Mouse (Mus musculus): ENCODE data around the gene Gas8.
"Not testable (repeated sequence)": the region's sequence is repeated elsewhere in the genome, so short reads cannot be mapped to it uniquely, and the experiment has no call there.

The Gas8 gene

DNA sequence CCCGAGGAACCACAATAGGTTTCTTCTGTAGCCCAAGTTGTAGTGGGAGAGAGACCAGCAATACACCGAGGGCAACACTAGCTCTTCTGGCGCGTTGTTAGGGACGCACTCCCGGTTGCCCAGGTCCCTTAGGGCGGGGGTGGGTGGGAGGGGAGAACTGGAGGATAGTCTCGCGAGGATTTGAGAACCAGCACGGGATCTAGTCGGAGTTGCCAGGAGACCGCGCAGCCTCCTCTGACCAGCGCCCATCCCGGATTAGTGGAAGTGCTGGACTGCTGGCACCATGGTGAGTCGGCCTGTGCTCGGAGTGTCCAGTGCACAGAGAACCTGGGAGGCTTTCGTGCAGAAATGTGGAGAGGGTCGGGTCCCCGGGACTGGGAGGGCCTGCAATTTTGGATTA is at the start of gene Gas8:
TSS of gene Gas8 (plus strand) at position 168 of the 400 bp plus-strand sequence.
- peak; percentile 94 for DNase-seq (ENCODE audit: low read depth)

DNA sequence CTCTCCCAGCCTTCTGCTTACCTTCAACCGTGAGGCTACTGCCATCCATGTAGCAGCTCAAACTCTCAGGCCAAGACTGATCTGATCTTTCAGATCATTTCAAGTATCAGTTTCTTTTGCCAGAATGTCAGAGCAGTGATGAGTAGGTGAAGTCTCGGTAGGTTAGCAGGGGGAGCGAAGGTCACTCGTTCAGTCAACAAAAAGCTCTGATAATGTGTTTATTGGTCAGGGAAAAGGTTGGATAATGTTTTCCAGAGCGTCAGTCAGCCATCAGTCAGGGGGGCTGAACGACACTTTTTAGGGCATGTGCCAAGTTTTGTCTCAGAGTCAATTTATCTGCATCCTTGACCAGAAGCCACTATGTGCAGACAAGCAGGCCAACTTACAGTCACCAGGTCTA is 45.6 kb upstream of the Gas8 start:
- not testable (repeated sequence) for DNase-seq (ENCODE audit: low read depth)

DNA sequence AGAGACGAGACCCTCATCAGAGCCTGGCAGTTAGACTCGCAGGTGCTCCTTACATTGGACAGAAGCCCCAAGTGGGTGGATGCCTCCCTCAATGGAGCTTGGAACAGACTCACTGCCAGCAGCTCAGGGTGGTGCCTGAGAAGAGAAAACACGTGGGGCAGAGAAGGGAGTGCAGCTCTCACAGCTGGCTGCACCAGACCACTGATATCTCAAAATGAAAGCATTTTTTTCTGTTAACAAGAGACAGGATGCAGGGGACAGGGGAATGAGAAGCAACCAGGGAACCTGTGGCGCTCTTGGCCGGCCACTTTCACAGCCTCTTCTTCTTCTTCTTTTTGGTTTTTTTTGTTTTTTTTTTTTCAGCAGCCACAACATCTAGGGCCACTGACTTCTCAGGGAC is 44.1 kb upstream of the Gas8 start:
- DNase-seq (ENCODE audit: low read depth): peak; percentile 39

DNA sequence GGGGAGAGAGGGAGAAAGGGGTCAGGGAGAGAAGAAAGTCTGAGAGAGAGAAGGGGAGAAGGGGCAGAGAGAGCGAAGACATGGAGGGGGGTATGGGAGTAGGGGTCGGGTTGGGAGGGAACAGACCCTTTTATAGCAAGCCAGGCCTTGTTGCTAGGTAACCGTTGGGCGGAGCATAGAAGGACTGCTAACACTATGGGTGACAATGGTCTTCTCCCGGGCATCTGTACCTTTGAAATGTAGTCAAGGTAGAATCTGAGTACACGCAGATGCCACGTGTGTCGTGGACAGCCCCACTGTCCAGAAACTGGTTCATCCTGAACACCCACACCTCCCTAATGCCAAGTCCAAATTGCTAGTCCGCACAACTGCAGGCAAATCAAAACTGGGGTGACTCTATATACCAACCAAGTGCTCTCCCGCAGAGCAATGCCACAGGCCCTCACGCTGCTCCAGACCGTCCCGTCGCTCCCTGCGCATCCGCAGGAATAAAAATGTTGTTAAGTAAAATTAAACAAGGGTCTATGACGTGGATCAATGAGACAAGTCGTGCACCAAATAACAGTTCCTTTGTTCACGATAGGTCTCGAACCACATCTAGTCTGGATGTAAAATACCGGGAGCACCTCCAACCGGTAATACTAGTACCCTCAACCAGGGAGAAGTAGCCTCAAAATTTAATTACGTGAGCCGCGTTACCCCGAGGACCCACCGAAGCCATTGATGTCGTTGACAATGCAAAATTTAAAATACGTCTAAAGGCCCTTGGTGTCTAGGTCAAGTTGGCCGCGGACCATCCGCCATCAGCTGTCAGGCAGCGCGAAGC is 41.5 kb upstream of the Gas8 start:
- DNase-seq (ENCODE audit: low read depth): peak; percentile 45

DNA sequence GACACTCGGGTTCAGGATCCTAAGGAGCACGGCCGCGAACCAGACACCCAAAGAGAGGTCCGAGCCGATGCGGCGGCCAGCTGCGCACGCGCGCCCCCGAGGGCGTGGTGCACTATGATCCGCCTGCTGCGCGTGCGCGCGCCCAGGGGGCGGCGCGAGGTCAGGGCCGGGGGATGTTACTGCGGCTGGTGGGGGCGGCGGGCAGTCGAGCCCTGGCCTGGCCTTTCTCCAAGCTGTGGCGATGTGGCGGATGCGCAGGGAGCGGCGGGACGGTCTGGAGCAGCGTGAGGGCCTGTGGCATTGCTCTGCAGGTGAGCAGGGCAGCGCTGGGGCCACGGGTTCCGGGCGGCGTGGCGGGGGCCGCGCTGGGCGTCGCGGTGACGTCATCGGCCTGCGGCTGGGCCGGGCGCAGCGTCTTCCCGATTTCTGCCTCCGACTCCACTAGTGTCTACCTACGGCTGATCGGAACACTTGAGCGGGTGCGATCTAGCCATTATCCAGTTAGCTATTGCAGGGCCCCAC is 40.8 kb upstream of the Gas8 start, which contains the start of gene Afg3l1:
TSS of gene Afg3l1 (plus strand) at position 167 of the 522 bp plus-strand sequence.
- peak; percentile 93 for DNase-seq (ENCODE audit: low read depth)

DNA sequence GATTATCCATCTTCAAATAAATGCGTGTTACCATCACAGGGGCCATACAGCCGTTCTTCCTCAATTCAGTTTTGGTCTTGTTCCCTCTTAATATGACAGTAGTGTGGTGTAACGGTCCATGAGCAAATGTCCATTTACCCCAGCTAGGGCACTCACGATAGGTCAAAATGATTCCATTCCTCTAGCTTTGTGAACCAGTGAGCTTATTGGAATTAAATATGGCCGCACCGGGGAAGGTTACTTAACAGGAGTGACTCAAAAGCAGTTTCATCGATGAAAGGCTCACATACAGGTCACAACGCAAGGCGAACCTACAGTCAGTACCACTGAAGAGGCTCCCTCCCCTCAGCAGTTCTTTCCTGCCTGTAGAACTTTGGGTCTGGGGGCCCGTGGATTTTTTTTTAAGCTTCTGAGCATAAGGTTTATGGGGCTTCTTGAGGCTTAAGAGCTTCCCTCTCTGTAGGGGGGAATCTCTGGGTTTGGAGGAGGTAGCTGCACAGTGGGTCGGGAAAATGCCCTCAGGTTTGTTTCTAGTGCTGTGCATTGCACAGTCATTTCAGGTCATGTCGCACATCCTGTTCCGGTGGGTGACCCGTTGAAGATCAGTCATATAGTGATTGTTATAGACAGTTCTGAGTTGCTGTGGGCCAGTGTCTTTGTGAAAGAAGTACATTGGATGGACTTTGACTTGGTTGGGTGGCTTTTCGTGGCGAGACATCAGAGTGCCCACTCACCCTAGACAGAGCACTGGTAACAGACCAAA is 40.0 kb upstream of the Gas8 start:
- peak; percentile 89 for DNase-seq (ENCODE audit: low read depth)

DNA sequence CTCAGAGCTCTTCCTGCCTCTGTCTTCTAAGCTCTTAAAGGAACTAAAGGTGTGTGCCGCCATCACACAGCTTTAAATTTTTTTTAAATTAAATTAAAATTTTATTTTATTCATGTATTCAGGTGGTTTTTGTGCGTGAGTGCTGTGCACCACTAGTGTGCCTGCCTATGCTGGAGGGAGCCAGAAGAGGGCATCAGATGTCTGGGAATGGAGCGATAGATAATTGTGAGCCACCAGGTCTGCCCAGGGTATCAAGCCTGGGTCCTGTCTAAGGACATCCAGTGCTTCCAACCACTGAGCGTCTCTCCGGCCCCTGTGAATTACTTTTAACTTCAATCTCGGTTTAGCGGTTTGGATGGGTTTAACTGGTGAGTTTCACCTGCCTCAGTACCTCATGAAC is 36.0 kb upstream of the Gas8 start:
- peak; percentile 14 for DNase-seq (ENCODE audit: low read depth)

DNA sequence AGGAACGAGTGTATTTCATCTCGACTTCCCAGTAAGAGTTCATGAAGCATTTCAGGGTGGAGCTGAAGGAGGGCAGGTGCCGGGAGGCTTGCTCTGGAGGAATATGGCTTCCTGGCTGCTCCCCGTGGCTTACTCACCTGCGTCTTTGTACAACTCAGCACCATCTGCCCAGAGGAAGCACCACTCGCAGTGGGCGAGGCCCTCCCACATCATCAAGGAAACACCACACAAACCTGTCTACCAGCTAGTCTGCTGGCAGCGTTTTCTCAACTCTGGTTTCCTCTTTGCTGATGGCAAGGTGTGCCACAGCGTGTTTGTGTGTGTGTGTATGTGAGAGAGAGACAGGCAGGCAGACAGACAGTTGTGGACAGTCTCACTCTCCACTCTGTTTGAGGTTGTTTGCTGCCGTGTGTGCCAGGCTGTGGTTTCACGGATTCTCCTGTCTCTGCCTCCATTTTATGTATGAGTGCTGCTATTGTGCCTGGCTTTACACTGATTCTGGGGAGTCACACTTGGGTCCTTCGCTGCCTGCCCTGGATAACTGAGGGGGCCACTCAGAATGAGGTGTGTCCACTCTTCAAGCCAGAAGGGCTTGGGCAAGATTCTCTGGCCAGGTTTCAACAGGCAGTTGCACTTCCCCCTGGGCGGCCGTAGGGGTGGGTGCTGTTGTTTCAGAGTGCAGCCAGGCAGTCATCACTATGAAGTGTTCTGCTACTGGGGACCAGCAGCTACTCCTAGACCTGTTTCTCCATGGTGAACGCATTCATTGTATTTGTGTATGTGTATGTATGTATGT is 27.2 kb upstream of the Gas8 start:
- no peak for DNase-seq (ENCODE audit: low read depth)

DNA sequence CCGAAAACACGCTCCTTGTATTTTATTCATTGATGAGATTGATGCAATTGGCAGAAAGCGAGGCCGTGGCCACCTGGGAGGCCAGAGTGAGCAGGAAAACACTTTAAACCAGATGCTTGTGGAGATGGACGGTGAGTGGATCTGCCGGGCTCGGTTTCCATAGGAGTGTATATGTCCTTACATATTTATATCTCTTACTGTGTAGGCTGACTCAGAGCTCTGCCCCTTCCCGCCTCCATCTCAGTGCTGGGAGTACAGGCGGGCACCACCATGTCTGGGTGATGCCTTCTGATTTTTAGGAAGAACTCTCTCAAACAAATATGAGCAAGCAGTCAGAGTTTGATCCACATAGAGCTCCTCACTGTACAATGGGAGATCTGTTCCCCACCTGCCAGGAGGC is 25.7 kb upstream of the Gas8 start:
- DNase-seq (ENCODE audit: low read depth): no peak

DNA sequence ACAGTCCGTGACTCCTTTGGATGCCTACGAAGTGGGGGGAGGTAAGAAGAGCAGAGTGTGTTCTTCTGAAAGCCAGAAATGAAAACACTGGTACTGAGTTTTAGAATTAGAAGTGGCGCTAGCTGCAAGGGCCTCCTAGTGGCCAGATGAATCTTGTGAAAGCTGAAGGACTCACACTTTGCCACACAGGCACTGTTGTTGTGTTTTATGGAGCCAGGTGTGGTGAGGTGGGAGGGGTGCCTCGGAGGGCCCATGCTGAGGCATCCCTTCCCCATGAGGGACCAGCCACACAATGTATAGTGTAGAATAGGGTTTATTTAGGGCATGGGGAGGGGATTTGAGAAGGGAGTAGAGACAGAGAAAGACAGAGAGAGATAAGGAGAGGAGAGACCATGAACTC is 20.9 kb upstream of the Gas8 start:
- no peak for DNase-seq (ENCODE audit: low read depth)

DNA sequence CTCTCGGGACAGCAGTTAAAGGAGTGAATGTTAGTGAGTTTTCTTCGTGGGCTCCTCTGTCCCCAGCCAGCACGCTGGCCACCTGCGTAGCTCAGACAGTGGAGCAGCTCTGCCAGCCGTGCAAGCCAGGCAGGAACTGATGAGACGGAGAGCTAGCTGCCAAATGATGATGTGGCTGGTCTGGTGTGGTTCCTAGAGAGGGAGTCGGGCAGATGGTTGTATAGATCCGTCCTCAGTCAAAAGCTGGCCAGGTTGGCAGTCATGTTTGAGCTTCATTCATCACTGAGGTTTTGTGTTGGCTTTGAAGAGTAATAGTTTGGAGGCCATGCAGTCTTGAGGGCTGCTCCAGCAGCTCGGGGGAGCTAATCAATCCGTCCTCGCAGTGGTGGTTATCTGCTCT is 19.7 kb upstream of the Gas8 start:
- no peak for DNase-seq (ENCODE audit: low read depth)

DNA sequence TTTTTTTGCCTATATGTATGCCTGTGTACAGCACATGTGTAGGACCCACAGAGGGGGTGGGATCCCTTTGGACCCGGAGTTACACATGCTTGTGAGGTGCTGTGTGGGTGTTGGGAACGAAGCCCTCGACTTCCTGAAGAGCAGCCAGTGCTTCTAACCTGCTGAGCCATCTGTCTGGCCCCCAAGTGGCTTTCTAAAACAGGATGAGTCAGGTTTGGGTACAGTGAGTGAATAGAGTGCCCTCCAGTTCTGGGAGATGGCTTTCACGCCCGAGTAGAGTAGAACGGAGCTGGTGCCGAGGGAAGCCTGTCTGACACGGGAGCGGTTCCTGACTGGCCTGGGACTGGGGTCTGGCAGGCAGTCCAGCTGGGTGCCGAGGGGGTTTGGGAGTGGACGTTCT is 19.1 kb upstream of the Gas8 start:
- DNase-seq (ENCODE audit: low read depth): no peak

DNA sequence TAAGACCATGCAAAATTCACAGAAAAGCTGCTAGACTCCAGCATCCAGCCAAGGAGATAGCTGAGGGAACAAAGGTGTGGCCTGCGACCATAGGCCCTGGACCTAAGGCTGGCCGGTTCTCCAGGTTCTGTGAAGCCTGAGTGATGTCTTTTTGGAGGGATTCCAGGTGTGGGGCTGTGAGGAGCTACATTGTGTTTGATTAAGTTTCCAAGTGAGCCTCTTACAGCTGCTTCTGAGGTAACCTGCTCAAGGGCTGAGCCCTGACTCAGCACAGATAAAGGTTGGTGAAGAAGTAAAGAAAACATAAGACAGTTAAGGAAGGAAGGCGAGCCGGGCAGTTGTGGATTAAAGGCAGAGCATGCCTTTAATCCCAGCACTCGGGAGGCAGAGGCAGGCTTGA is 16.4 kb upstream of the Gas8 start:
- no peak for DNase-seq (ENCODE audit: low read depth)

DNA sequence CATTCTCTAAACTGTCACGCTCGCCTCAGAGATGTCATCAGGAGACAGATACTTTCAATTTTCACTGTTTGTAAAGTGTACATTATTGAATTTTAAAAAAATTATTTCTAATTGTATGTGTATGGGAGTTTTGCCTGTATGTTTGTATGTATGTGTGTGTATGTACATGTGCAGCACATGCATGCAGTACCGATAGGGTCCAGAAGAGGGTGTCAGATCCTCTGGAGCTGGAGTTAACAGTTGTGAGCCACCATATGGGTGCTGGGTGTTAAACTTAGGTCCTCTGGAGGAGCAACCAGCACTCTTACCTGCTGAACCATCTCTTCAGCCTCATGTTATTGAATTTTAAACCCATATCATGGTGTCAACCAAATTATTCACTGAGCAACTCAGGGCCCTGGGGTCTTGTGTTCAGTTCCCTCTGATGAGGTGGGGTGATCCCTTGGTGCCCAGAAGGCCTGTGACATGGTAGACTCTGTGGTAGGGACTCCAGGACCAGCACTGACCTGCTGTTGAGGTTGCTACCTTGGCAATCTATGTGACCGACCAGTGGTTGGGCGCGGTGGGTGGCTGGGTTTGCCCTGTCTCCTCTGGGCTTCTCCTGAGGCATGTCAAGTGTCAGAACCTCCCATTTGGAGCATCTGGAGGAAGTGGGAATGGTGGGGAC is 14.7 kb upstream of the Gas8 start:
- DNase-seq (ENCODE audit: low read depth): peak; percentile 39

DNA sequence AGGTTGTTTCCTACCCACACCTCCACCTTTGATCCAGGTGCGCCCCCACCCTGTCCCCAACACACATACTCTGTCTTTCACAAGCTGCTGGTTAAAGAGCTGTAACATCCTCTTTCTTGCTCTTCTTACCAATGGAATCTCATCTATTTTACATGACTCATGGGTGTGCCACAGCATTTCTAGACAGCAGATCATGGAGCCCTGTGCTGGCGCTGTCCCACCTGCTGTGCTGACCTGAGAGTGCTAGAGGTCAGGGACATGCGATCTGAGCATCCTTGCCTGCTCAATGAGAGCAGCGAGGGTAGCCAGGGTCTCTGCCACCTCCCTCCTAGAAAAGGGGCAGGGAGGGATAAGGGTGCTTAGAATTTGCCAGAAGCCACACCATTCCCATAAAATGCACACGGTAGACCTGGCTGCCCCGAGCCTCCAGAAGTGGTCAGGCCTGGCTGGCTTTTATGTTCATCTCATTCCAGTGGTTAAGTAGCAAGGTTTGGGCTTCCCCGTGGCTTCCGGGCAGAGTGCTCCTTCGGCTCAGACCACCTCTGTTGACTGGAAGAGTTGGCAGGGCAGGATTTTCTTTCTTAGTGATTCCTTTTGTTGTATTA is 13.9 kb upstream of the Gas8 start:
- DNase-seq (ENCODE audit: low read depth): no peak

DNA sequence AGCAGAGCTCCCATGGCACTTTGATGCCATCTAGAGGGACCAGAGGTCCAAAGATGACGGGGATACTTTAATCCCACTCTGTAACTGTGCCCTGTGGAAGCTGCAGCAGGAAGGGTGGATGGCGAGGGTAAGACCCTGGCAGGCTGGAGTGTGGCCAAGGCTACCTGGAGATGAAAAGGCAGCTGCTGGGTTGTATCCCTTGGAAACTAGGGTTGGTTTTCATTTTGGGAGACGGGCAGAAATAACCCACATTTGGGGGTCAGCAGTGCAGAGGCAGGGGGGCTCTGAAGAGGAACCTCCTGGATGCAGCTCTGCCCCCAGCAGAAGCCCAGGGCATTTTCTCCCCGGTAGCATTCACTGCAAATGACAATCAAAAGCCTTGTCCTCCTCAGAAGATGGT is 13.4 kb upstream of the Gas8 start:
- no peak for DNase-seq (ENCODE audit: low read depth)

DNA sequence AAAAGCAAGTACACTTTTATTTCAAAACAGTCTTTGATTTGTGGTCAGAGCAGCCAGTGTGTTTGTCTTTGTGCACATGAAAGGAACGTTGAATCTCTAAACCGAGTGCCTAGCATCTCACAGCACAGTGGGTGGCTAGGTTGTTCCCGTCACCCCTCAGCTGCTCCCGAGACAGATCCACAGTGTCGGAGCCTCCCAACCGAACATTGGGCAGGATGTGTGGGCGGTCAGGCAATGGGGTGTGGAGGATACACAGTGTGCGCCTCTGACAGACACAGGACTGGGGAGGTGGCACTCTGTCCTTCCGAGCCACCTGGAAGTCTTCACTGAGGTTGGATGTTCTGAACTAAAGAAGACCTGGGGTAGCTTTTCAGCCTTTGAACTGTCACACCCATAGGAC is 12.9 kb upstream of the Gas8 start:
- no peak for DNase-seq (ENCODE audit: low read depth)

DNA sequence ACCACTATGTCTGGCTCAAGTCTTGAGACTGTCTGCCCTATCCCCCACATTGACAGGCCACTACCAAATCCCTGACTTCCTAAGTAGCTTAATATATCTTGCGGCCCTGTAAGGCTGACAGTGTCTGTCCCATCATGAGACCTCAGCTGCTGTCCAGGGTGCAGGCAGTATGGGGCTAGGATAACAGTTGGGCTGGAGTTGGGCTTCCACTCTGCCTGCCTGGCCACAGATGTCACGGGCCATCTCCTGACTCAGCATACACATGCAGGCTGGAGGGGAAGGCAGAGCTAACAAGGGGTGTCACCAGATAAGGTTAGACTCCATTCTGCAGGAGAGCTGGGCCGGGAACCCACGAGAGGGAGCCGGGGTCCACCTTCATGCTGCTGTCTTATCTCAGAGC is 11.5 kb upstream of the Gas8 start:
- no peak for DNase-seq (ENCODE audit: low read depth)

DNA sequence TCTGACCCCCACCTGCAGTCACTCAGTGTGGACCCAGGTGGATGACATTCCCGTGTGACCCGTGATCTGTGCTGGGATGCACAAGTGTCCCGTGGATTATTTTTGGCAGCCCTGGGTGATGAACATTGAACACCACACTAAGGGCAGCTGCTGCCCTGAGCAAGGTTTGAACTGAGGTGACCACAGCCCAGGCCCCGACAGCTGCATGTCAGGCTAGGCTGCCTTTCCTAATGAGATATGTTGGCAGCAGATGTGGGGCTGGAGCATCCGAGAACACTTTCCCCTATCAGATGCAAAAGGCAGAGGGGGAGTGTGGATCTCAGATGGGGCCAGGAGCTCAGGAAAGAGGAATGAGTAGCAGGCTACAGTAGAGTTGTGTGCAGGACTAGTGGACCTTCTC is 7.8 kb upstream of the Gas8 start:
- DNase-seq (ENCODE audit: low read depth): no peak

DNA sequence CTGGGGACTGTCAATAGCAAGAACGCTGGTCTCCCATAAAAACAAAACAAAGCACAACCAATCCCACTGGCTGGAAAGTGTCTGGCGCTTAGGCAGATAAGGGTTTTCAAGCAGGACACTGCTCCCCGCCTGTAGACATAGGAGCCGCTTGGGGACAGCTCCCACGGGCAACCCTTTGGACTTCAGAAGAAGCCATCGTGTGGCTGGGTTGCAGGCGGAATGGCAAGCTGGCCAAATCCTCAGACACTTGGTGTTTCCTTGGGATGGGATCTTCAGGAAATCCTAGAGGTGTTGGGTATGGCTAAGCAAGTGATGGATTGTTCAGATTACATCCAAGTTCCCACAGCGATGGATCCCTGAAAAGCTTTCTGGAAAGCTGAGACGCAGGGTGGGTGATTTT is 4.5 kb upstream of the Gas8 start:
- DNase-seq (ENCODE audit: low read depth): no peak

DNA sequence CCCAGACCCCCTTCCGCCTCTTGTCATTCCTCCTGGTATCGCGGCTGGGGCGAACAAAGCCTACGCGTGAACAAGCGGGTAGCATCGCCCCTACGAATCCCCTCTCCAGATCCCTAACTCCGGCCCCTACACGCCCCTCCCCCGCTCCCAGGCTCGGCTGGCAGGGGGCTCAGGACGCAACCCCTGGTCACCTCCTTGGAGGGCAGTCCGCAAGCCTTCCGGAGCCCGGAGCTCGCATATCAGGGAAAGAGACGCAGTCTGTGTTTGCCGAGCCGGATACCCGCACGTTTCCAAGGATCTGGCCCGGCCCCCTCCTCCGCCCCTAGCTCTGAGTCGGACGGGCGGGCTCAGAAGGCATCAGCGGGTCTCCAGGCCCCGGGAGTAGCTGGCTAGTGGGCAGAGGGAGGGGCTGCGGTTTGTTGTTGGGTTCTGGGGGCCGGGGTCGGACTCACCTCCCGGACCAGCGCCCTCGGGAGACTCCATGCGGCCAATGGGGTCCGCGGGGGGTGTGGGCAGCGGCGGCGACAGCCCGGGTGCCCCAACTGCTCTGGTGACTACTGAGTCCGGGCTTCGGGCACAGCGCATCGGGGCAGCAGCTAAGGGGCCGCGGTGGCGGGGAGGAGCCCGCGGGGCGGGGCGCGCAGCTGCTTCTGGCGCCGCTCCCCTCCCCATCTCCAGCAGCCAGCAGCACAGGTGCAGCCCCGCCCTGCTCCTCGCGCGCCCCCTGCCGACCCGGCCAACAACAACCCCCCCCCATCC is 3.7 kb upstream of the Gas8 start, which contains the start of gene Dbndd1:
TSS of gene Dbndd1 (minus strand) at position 683 of the 759 bp plus-strand sequence.
- DNase-seq (ENCODE audit: low read depth): peak; percentile 35
